Mouse (Mus musculus) liver, adult 2 months (tissue): ENCODE measurements around the gene Csf1.

Experiments used
- CTCF ChIP-seq: fragments of 200-500 bp; IDR thresholded peaks from 2 replicates; pipeline ENCODE4 v1.5.1; 2011; ENCODE audit warnings: low read depth, low read length, control low read depth
- POLR2A ChIP-seq: fragments of 200-500 bp; IDR thresholded peaks from 2 replicates; pipeline ENCODE4 v1.6.1; 2011; ENCODE audit warnings: low read length, control low read depth; ENCODE audit not compliant: insufficient read depth; ENCODE audit errors: extremely low read depth

- TF ChIP-seq CTCF (no peak), POLR2A (no peak)
These were observed 65.9 kb downstream of the Csf1 start for GRCm38 (mm10) chr3:107694256-107694900.
